Mouse (Mus musculus) erythroid progenitor cell, adult 5-6 weeks (primary cell): ENCODE results near the gene Acox1. TPM values are rescaled to one million over a fixed set of nuclear protein-coding genes. Genes with fewer than 3 reads are reported as not detected.

Experiments
- ATAC-seq: replicated peaks from 2 replicates; pipeline ENCODE4 v1.8.0; 2016; ENCODE audit warnings: moderate number of reproducible peaks, mild to moderate bottlenecking, moderate TSS enrichment, inconsistent platforms; ENCODE audit not compliant: poor library complexity, low FRiP score, severe bottlenecking
- total RNA-seq, 2 experiments: library from RNA; stranded (forward) in 1 of 2; stranded (reverse) in 1 of 2; fragments of 150-400 nt in 1 of 2; fragments of 186-747, 209-891 nt in 1 of 2; gene quantifications; 2 replicates each; pipeline versions ENCODE4 v1.2.3 to v1.2.4; 2015 to 2017; ENCODE audit warnings: low replicate concordance in 2 of 2

The Acox1 gene
- total RNA-seq, 2 experiments from 2014 or later, result 6.4 to 18.4 TPM

- ATAC-seq, result no peak
Measured at GRCm38 (mm10) chr11:116213877-116214510, 15.1 kb upstream of the Acox1 start.

GRCm38 (mm10) chr11:116212847-116213246, 14.0 kb upstream of the Acox1 start:
- no peak for ATAC-seq

- no peak for ATAC-seq
Measured at GRCm38 (mm10) chr11:116210696-116211095, 11.9 kb upstream of the Acox1 start.

DNA sequence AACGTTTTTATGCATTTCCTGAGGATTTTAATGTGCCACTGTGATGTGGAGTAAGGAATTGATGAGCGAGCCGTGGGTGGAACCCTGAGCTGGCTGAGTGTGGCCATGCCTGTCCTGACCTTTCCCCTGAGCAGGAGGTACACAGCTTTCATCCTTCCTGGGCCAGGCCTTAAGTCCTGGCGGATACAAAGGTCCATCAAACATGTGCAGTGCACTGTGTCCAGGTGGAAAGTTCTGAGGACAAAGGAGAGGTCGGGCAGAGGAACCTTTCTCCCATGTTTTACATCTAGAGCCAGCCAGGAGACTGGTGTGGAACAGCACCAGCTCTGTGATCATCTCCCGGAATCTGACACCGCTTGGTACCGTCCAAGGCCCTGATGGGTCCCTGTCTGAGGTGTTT, 10.4 kb upstream of the Acox1 start:
- no peak for ATAC-seq

GRCm38 (mm10) chr11:116208660-116209059, 9.8 kb upstream of the Acox1 start:
- ATAC-seq, result no peak

- no peak for ATAC-seq
Measured at GRCm38 (mm10) chr11:116206678-116207077, 7.8 kb upstream of the Acox1 start.

GRCm38 (mm10) chr11:116203150-116203549, 4.3 kb upstream of the Acox1 start:
- no peak for ATAC-seq

DNA sequence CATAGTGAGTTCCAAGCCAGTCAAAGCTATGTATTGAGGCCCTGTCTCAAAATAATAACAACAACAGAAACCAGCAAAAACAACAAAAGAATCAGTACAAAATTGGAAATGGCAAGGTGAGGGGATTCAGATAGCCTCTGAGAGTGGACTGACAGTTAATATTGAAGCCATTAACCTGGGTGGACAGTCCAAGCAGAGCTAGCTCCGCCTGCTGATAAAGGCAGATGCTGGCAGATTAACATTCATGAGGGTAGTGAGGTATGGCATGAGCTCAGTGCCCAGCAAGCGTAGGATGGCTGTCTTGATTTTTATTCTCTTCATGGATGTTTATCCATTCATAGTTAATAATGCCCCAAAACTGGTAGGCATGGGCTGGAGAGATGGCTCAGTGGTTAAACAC, 2.3 kb upstream of the Acox1 start:
- no peak for ATAC-seq

DNA sequence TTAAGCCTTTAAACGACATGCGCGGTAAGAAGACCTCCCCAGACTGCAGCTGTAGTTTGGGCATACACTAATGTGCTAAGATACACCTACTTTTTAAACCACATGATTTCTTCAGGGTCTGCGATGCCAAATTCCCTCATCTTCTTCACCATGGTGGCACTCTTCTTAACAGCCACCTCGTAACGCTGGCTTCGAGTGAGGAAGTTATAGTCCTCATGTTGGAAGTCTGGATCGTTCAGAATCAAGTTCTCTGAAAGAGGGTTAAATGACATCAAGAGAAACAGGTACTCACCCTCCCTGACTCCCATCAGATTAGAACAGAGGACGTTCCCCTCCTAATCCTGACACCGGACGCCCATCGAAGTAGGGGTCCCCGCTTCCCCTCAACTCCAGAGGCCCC, 713 bp downstream of the Acox1 start:
- peak; percentile 46 for ATAC-seq

GRCm38 (mm10) chr11:116197584-116197906, 1.3 kb downstream of the Acox1 start:
- ATAC-seq, result no peak

DNA sequence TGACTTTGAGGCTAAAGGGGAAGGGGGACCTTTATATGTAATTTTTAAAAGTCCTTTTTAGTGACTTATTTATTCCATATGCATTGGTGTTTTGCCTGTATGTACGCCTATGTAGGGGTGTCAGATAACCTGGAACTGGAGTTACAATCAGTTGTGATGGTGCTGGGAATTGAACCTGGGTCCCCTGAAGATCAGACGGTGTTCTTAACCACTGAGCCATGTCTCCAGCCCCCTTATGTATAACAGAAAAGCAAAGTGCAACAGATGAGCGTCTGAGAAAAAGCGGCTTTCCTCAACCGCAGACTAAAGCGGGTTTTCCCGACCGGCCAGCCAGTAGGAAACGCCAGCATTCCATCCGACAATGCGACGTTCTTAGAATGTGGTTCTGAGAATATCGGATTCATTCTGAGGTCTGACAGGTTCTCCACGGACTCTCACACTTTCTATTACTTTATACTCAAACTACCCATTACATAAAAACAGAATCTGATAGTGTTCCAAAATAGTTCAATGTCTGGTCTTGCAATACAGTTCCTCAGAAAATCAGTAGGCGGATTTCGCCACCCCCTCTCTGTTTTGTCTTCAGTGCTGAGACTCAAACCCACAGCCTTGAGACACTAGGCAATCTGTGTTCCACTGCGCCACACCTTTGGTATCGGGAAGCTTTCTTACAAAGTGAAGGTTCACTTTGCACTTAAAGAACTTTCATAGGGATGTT, 1.8 kb downstream of the Acox1 start:
- no peak for ATAC-seq

DNA sequence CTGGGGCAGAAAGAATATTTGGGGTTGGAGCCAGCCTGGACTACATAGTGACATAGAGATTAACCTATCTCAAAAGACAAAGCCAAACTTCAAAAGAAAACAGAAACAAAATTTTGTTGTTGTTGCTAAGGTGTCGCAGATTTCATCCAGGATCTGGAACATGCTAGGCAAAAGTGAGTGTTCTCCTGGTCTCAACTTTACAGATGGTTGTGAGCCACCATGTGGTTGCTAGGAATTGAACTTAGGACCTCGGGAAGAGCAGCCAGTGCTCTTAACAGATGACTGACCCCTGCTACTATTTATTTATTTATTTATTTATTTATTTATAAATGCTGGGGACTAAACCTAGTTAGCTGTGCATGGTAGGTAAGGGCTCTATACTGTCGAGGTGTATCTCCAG, 2.5 kb downstream of the Acox1 start:
- no peak for ATAC-seq

DNA sequence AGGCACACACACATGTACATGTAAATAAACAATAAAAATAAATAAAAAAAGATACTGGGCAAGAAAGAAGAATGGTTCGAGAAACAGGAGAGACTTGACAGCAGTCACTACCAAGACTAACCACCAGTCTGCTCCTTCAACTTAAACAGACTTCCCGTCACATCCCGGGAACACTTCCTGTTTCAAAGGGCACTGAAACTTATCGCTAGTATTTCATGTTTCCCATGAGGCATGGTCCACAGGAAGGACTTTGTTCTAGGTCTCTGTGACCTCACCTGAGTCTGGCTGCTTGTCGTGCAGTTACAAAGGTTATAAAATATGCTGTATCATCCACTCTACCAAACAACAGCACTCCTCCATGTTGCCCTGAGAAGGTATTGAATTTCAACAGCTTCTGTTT, 3.6 kb downstream of the Acox1 start:
- no peak for ATAC-seq

- no peak for ATAC-seq
Measured at GRCm38 (mm10) chr11:116194619-116195018, 4.2 kb downstream of the Acox1 start.

DNA sequence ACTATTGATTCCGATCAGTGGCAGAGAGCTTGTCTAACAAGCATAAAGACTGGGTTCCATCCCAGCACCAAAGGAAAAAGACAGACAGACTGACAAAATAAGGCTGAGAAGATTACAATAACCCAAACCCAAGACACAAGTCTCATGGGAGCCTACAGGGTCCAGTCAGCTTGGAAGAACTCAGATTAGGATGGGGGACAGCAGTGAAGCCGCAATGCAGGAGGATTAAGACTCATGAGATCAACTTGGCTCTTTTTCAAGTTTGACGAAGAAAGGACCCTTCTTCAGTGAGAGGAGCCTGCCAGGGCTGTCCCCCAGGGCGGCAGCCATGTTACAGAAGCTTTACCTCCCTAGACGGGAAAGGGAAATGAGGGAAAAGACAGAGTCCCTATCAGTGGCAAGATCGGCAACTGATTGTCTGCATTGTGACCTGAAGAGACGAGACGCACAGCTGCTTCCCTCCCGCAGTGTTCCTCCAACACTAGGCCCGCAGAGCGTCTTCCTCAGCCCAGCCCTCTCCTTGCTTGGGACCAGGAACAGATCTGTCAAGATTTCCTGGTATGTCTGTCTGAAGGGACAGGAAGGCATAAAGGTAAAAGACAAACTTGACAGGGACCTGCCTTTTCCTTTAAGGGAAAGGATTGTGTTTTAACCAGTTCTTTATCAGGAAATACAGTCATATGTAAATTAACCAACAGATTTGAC, 11.5 kb downstream of the Acox1 start:
- ATAC-seq, result no peak

GRCm38 (mm10) chr11:116186360-116186759, 12.5 kb downstream of the Acox1 start:
- ATAC-seq, result no peak

DNA sequence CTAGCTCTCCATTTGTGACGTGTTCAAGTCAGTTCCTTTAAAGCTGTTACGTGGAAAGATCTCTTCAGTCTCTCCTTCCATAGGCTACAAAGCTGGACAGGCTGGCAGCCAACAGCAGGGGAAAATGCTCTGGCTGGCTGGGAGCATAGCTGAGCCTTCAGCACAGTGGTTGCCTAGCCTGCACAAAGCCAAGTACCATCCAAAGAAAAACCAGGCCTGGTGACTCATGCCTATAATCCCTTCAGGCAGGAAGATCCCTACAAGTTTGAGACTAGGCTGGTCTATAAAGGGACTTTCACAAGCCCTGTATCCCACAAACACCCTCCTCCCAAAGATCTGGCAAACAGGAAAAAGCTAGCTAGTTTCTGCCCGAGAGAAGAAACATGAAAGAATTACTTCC, 13.0 kb downstream of the Acox1 start:
- no peak for ATAC-seq

DNA sequence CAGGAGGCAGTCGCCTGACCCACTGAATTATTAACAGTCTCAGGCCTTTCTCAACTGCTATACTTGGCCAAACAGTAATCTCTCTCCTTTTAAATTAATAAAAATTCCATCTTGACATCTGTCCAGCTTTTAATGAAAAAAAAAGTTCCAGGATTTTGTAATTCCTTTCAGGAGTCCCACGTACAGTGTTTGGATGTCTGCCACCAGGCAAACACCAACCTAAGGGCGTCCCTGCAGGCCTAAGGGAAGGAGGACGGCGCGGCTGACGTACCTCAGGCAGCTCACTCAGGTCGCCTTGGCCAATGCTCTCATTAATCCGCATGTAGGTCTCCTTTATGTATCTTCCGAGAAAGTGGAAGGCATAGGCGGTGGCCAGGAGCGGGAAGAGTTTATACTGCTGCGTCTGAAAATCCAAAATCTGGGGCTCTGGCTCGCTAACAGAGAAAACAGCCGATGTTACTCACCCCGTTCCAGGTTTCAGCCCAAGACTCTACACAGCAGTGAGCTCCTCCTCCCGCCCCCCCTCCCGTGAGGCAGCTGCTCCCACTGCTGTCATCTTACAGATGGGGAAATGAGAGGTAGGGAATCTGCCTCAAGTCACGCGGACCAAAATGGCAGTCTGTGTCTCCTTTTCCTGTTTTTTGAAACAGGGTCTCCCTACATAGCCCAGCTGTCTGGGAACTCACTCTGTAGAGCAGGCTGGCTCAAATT, 20.3 kb downstream of the Acox1 start:
- no peak for ATAC-seq

GRCm38 (mm10) chr11:116176010-116176409, 22.8 kb downstream of the Acox1 start:
- no peak for ATAC-seq

DNA sequence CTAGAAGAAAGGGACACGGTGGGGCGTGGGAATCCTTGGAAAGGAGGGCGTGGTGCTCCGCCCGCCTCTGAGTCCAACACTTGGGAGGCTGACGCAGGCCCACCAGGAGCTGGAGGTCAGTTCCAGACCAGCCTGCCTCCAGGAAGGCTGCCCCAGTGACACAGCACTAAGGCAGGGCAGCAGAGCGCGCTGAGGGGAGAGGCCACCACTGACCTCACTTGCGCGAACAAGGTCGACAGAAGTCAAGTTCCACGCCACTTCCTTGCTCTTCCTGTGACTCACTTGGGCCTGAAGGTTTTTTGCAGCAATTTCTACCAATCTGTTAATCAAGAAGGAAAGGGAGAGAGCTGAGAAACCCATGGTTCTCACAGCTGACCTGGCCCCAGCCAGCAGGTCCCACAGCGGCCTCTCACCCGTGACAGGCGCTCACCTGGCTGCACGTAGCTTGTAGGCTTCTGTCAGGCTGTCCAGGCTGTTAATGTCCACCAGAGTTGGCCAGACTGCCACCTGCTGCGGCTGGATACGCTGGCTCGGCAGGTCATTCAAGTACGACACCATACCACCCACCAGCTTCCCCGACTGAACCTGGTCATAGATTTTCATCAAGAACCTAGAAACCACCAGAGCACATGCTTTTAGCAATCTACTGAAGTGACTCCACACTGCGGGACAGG, 23.9 kb downstream of the Acox1 start:
- ATAC-seq, result no peak
